Mouse (Mus musculus): ENCODE data around the gene Fastkd1.

GRCm38 (mm10) chr2:69683036-69683805 is 30.1 kb downstream of the Fastkd1 start:
- no peak for TF ChIP-seq CTCF (IDR thresholded peaks at IDR 0.05; ENCODE audit: low read depth)
- no peak for TF ChIP-seq EP300 (IDR thresholded peaks at IDR 0.05; ENCODE audit: low read depth)
